Mouse (Mus musculus): Measurements from ENCODE around the gene Tomm40.

DNA sequence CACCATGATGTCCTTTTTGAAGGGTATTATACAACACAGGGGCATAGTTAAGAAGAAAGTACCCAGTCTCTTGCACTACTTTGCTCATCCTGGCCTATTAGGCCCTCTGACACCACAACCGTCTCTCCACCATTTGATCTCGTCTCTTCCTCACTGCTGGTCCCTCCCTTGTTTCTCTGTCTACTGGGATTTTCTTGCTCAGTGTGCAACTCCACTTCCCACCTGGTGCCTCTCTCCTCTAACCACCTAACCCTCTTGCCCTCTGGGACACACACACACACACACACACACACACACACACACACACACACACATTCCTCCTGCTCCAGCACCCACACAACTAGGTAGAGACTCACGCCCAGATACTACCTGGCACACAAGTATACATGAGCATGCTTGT, 36.3 kb downstream of the Tomm40 start:
- TF ChIP-seq POLR2A (IDR thresholded peaks at IDR 0.05; ENCODE audit: borderline replicate concordance, low read depth, low read length) (no peak), CTCF (IDR thresholded peaks at IDR 0.05; ENCODE audit: low read depth, low read length) (no peak)

Measured in bone marrow macrophage, adult 2 months (primary cell).